Mouse (Mus musculus): ENCODE data around the gene Slx4ip.

GRCm38 (mm10) chr2:136938249-136938648, 47.2 kb downstream of the Slx4ip start:
- TF ChIP-seq CTCF (IDR thresholded peaks at IDR 0.05; ENCODE audit: control insufficient read depth, insufficient read depth, insufficient replicate concordance, low read depth, low read length) (no peak), POLR2A (IDR thresholded peaks at IDR 0.05; ENCODE audit: control insufficient read depth, low read depth, low read length) (no peak)

Data from testis, adult 2 months (tissue).